Mouse (Mus musculus) ES-E14 (cell line): Measurements from ENCODE around the gene Tspyl1.

Source experiments
- CHD2 ChIP-seq: IDR thresholded peaks from 2 replicates; pipeline ENCODE4 v1.6.1; 2014; ENCODE audit warnings: mild to moderate bottlenecking, low read depth, low read length, inconsistent platforms
- HCFC1 ChIP-seq: IDR thresholded peaks from 2 replicates; pipeline ENCODE4 v1.6.1; 2012; ENCODE audit warnings: low read length, inconsistent platforms, borderline replicate concordance; ENCODE audit not compliant: insufficient read depth
- MAFK ChIP-seq: IDR thresholded peaks from 2 replicates; pipeline ENCODE4 v1.6.1; 2014; ENCODE audit warnings: mild to moderate bottlenecking, low read depth, low read length, inconsistent platforms; ENCODE audit not compliant: insufficient read depth
- ZC3H11A ChIP-seq: IDR thresholded peaks from 2 replicates; pipeline ENCODE4 v1.6.1; 2012; ENCODE audit warnings: low read depth, mild to moderate bottlenecking, inconsistent platforms, low read length, borderline replicate concordance
- ZNF384 ChIP-seq: IDR thresholded peaks from 2 replicates; pipeline ENCODE4 v1.6.1; 2012; ENCODE audit warnings: low read depth, low read length, inconsistent platforms

DNA sequence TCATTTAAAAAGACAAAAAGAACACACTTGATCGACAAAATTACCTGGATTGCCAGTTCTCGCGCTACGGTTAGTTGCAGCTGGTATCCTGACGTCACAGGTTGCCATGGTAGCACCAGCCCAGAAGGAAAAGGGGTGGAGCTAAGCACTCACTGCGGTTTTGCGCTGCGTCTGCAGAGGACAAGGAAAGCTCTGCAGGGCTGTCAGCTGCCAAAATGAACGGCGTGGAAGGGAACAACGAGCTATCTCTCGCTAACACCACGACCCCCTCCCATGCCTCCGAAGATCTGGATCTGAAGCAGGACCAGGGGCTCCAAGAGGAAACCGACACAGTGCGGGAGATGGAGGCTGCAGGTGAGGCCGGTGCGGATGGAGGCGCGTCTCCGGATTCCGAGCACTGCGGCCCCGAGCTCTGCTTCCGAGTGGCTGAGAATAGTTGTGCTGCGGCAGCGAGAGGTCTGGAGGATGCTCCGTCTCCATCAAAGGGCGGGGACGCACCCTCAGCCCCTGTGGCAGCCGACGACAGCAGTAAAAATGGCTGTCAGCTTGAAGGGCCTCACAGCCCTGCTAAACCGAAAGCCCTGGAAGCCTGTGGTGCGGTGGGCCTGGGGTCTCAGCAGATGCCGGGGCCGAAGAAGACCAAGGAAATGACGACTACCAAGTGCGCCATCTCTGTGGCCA is 15.4 kb downstream of the Tspyl1 start, which contains the start of gene Tspyl4:
- TF ChIP-seq MAFK (0 out of 2 replicates have a peak, but pooled peaks have one; percentile 43), HCFC1 (no peak), ZC3H11A (no peak), CHD2 (peak; percentile 93), ZNF384 (no peak)
